Mouse (Mus musculus): Measurements from ENCODE around the gene Ndufv3. TPM values are rescaled to one million over a fixed set of nuclear protein-coding genes. Genes with fewer than 3 reads are reported as not detected.

The Ndufv3 gene
- polyA plus RNA-seq, 1 experiment = 1,109 TPM

Other genes starting within 250 kb of the Ndufv3 start
- gene Rsph1, start 242.7 kb upstream of the Ndufv3 start, polyA plus RNA-seq (2012; ENCODE audit: insufficient read depth, insufficient read length, missing spikeins) = 1.1 TPM in 1 of 2 replicates, not detected in the other
- gene Slc37a1, start 233.3 kb upstream of the Ndufv3 start, polyA plus RNA-seq (2012; ENCODE audit: insufficient read depth, insufficient read length, missing spikeins) = 2.6 TPM in 1 of 2 replicates, not detected in the other
- gene Pde9a, start 133.9 kb upstream of the Ndufv3 start, polyA plus RNA-seq (2012; ENCODE audit: insufficient read depth, insufficient read length, missing spikeins) = 0.99 and 2.5 TPM in 2 replicates
- gene Wdr4, start 135 bp upstream of the Ndufv3 start, polyA plus RNA-seq (2012; ENCODE audit: insufficient read depth, insufficient read length, missing spikeins) = 7.0 and 15.9 TPM in 2 replicates
- 5.8 and 7.0 TPM in 2 replicates for gene Pknox1, start 44.6 kb downstream of the Ndufv3 start, polyA plus RNA-seq (2012; ENCODE audit: insufficient read depth, insufficient read length, missing spikeins)
- 1.1 TPM in 1 of 2 replicates, not detected in the other for gene Cbs, start 117.1 kb downstream of the Ndufv3 start, polyA plus RNA-seq (2012; ENCODE audit: insufficient read depth, insufficient read length, missing spikeins)
- 49.0 and 55.5 TPM in 2 replicates for gene U2af1, start 138.8 kb downstream of the Ndufv3 start, polyA plus RNA-seq (2012; ENCODE audit: insufficient read depth, insufficient read length, missing spikeins)
- not detected in 2 replicates for gene Cryaa, start 157.7 kb downstream of the Ndufv3 start, polyA plus RNA-seq (2012; ENCODE audit: insufficient read depth, insufficient read length, missing spikeins)

All from brown adipose tissue, adult 24 weeks (tissue).